Mouse (Mus musculus) layer of hippocampus, postnatal 10 days (tissue): ENCODE data around the gene Arhgap18. TPM values are rescaled to one million over a fixed set of nuclear protein-coding genes. Genes with fewer than 3 reads are reported as not detected.
A peak's percentile ranks its signal among the peaks of the same experiment; 100 is the strongest.

ENCODE experiments used
- DNase-seq, 2 experiments: peaks; one replicate each; pipeline ENCODE4 v3.0.0; 2021; ENCODE audit warnings: low spot score in 2 of 2
- total RNA-seq, 2 experiments: library from RNA; stranded (reverse); gene quantifications; 2 replicates each; pipeline ENCODE4 v1.2.3; 2021

Arhgap18 gene
- total RNA-seq, 2 experiments from 2014 or later: 9.2 to 9.8 TPM

- DNase-seq: no peak
Observed at GRCm38 (mm10) chr10:26827315-26827714, 74.1 kb downstream of the Arhgap18 start.

- DNase-seq: no peak
Observed at GRCm38 (mm10) chr10:26828412-26829137, 75.4 kb downstream of the Arhgap18 start.

- no peak for DNase-seq
Observed at GRCm38 (mm10) chr10:26832068-26832467, 78.8 kb downstream of the Arhgap18 start.

- no peak for DNase-seq
Observed at GRCm38 (mm10) chr10:26832669-26833249, 79.5 kb downstream of the Arhgap18 start.

- no peak for DNase-seq
Observed at GRCm38 (mm10) chr10:26833393-26833792, 80.2 kb downstream of the Arhgap18 start.

GRCm38 (mm10) chr10:26849311-26849710, 96.1 kb downstream of the Arhgap18 start:
- DNase-seq: no peak

GRCm38 (mm10) chr10:26849854-26850253, 96.6 kb downstream of the Arhgap18 start:
- no peak for DNase-seq

- DNase-seq: no peak
Observed at GRCm38 (mm10) chr10:26854556-26855100, 101.4 kb downstream of the Arhgap18 start.

GRCm38 (mm10) chr10:26855851-26856535, 102.8 kb downstream of the Arhgap18 start:
- peak; percentile 49 for DNase-seq

GRCm38 (mm10) chr10:26857583-26857982, 104.4 kb downstream of the Arhgap18 start:
- no peak for DNase-seq

- no peak for DNase-seq
Observed at GRCm38 (mm10) chr10:26858537-26858936, 105.3 kb downstream of the Arhgap18 start.

GRCm38 (mm10) chr10:26861231-26861630, 108.0 kb downstream of the Arhgap18 start:
- no peak for DNase-seq

- no peak for DNase-seq
Observed at GRCm38 (mm10) chr10:26862207-26862606, 109.0 kb downstream of the Arhgap18 start.

- DNase-seq: no peak
Observed at GRCm38 (mm10) chr10:26863982-26864381, 110.8 kb downstream of the Arhgap18 start.

GRCm38 (mm10) chr10:26870802-26871201, 117.6 kb downstream of the Arhgap18 start:
- DNase-seq: no peak

GRCm38 (mm10) chr10:26877309-26877708, 124.1 kb downstream of the Arhgap18 start:
- no peak for DNase-seq

GRCm38 (mm10) chr10:26878924-26879600, 125.8 kb downstream of the Arhgap18 start:
- no peak for DNase-seq

- no peak for DNase-seq
Observed at GRCm38 (mm10) chr10:26884949-26885348, 131.7 kb downstream of the Arhgap18 start.

GRCm38 (mm10) chr10:26889226-26889625, 136.0 kb downstream of the Arhgap18 start:
- no peak for DNase-seq

GRCm38 (mm10) chr10:26889754-26890153, 136.5 kb downstream of the Arhgap18 start:
- DNase-seq: no peak

GRCm38 (mm10) chr10:26890269-26890955, 137.2 kb downstream of the Arhgap18 start:
- DNase-seq: peak; percentile 79 to 81
